ENCODE assay signal across 8 mouse cellular contexts in genomic region chr10:80985970-80986701, GRCm38 (mm10). TPM values are rescaled to one million over a fixed set of nuclear protein-coding genes. Genes with fewer than 3 reads are reported as not detected.
DNase-seq lines count a peak whose midpoint lies in the region; ATAC-seq and TF ChIP-seq lines count a peak whose summit lies in the region.

No protein-coding gene starts in this region.

- H3K9ac ChIP-seq in heart, adult 2 months (ENCODE audit: low read depth, low read length): peak overlapping the region; percentile 27
- H3K9ac ChIP-seq in forebrain, embryonic 16.5 days (replicated peaks; ENCODE audit: low read depth, low read length): no peak overlapping the region
- H3K9ac ChIP-seq in liver, postnatal 0 days (replicated peaks): peak overlapping the region; percentile 61

- WGBS in heart, adult 2 months: 23% methylated on average over 13 of the region's 13 CpGs
- 31% methylated on average over 13 of the region's 13 CpGs for WGBS in forebrain, embryonic 16.5 days
- WGBS in liver, postnatal 0 days (ENCODE audit: insufficient replicate concordance): 25% methylated on average over 13 of the region's 13 CpGs

- no peak for TF ChIP-seq EP300 in heart, adult 2 months (IDR thresholded peaks at IDR 0.05; ENCODE audit: insufficient read depth, low read depth, low read length)
- TF ChIP-seq EP300 in liver, postnatal 0 days (IDR thresholded peaks at IDR 0.05; ENCODE audit: low read depth): no peak

- H3K79me2 ChIP-seq in heart, adult 2 months (replicated peaks; ENCODE audit: control insufficient read depth, insufficient read depth, low read length): no peaks in the 10 kb centered on the region

- TF ChIP-seq CTCF in heart, adult 2 months (IDR thresholded peaks at IDR 0.05): no peak
- TF ChIP-seq CTCF in liver, postnatal 0 days (IDR thresholded peaks at IDR 0.05; ENCODE audit: low read depth): no peak

- peaks cover 6% of the 10 kb centered on the region for H3K4me1 ChIP-seq in heart, adult 2 months (ENCODE audit: control insufficient read depth, insufficient read depth, low read length)
- peaks cover 6% of the 10 kb centered on the region; the same call in 1 of the 2 replicates for H3K4me1 ChIP-seq in forebrain, embryonic 16.5 days (replicated peaks; ENCODE audit: control insufficient read depth, insufficient read depth, low read length)
- peaks cover 25% of the 10 kb centered on the region for H3K4me1 ChIP-seq in liver, postnatal 0 days (ENCODE audit: insufficient read depth)

- DNase-seq in heart, adult 2 months: no peak
- no peak for DNase-seq in heart, postnatal 4 days
- DNase-seq in CD4-positive, CD25-positive, alpha-beta regulatory T cell, adult 2 months (ENCODE audit: low read depth, low spot score): peak; percentile 71
- no peak for DNase-seq in liver, postnatal 0 days
- no peak for DNase-seq in ovary, adult 18-20 months (ENCODE audit: low spot score)
- DNase-seq in embryo, embryonic 10 days (ENCODE audit: low spot score): no peak
- DNase-seq in gastrocnemius, postnatal 14 days: no peak

- ATAC-seq in forebrain, embryonic 16.5 days: no peak
- ATAC-seq in liver, postnatal 0 days: no peak

- H3K36me3 ChIP-seq in heart, adult 2 months (ENCODE audit: control insufficient read depth, insufficient read depth, low read length): no peaks in the 10 kb centered on the region
- H3K36me3 ChIP-seq in forebrain, embryonic 16.5 days (ENCODE audit: control insufficient read depth, insufficient read depth): no peaks in the 10 kb centered on the region
- no peaks in the 10 kb centered on the region for H3K36me3 ChIP-seq in liver, postnatal 0 days (replicated peaks; ENCODE audit: insufficient read depth, low read length)

- intact Hi-C loops in heart, adult 2 months (cut with DNase I): no loop called here
- intact Hi-C loops in gastrocnemius, postnatal 14 days (cut with DNase I; ENCODE audit: low total_unique reads): no loop called here

- H3K27ac ChIP-seq in heart, adult 2 months: no peak overlapping the region
- no peak overlapping the region for H3K27ac ChIP-seq in forebrain, embryonic 16.5 days (ENCODE audit: low read length)
- H3K27ac ChIP-seq in liver, postnatal 0 days (ENCODE audit: low read depth): peak overlapping the region; percentile 81

- TF ChIP-seq POLR2A in heart, adult 2 months (IDR thresholded peaks at IDR 0.05; ENCODE audit: insufficient read depth, low read depth, low read length): no peak

- no peaks in the 10 kb centered on the region for H3K27me3 ChIP-seq in heart, adult 2 months (ENCODE audit: control insufficient read depth, insufficient read depth, low read length)
- peaks cover 24% of the 10 kb centered on the region for H3K27me3 ChIP-seq in forebrain, embryonic 16.5 days (replicated peaks; ENCODE audit: control insufficient read depth, insufficient read depth, low read length)
- no peaks in the 10 kb centered on the region for H3K27me3 ChIP-seq in liver, postnatal 0 days (ENCODE audit: insufficient read depth, low read length)

- peak overlapping the region; percentile 46 for H3K4me3 ChIP-seq in heart, adult 2 months
- H3K4me3 ChIP-seq in forebrain, embryonic 16.5 days (replicated peaks; ENCODE audit: low read length): peak overlapping the region; percentile 8; the same call in 1 of the 2 replicates
- H3K4me3 ChIP-seq in liver, postnatal 0 days (ENCODE audit: low read depth, low read length): peak overlapping the region; percentile 52

- H3K9me3 ChIP-seq in forebrain, embryonic 16.5 days (ENCODE audit: control insufficient read depth, low read length): no peaks in the 10 kb centered on the region
- no peaks in the 10 kb centered on the region for H3K9me3 ChIP-seq in liver, postnatal 0 days (ENCODE audit: low read length)

- H3K4me2 ChIP-seq in forebrain, embryonic 16.5 days (ENCODE audit: low read length): no peak overlapping the region
- H3K4me2 ChIP-seq in liver, postnatal 0 days (ENCODE audit: low read depth, low read length): peak overlapping the region; percentile 85

RNA-seq across cellular contexts. Expression of gene Gng7, which starts 28.6 kb away (rescaled TPM):
- total RNA-seq in heart, adult 2 months (2021): under 1 TPM; 0.50 to 0.63 TPM
- 0.68 and 1.1 TPM in 2 replicates for polyA plus RNA-seq in heart, adult 2 months (2012; rRNA removed)
- under 1 TPM; 0.38 to 0.47 TPM for total RNA-seq in heart, postnatal 4 days (2021)
- polyA plus RNA-seq in forebrain, embryonic 16.5 days (2015; fragmentation: Nextera tagmentation; extraction: Ambion mirVana): 41.0 and 47.4 TPM in 2 replicates
- polyA plus RNA-seq in liver, postnatal 0 days (2015; fragmentation: Nextera tagmentation; extraction: Ambion mirVana): 1.3 TPM in 2 replicates
- total RNA-seq in gastrocnemius, postnatal 14 days (2021): 1 to 10 TPM in 1 of 2 experiments, under 1 TPM in 1; 0.44 to 1.1 TPM

RNA-seq across cellular contexts. Expression of gene Diras1, which starts 39.3 kb away (rescaled TPM):
- not detected for total RNA-seq in heart, adult 2 months (2021)
- 0.04 and 0.06 TPM in 2 replicates for polyA plus RNA-seq in heart, adult 2 months (2012; rRNA removed)
- not detected for total RNA-seq in heart, postnatal 4 days (2021)
- 37.6 and 45.4 TPM in 2 replicates for polyA plus RNA-seq in forebrain, embryonic 16.5 days (2015; fragmentation: Nextera tagmentation; extraction: Ambion mirVana)
- polyA plus RNA-seq in liver, postnatal 0 days (2015; fragmentation: Nextera tagmentation; extraction: Ambion mirVana): not detected in 2 replicates
- total RNA-seq in gastrocnemius, postnatal 14 days (2021): under 1 TPM; 0.24 to 0.72 TPM

RNA-seq across cellular contexts. Expression of gene Slc39a3, which starts 51.1 kb away (rescaled TPM):
- total RNA-seq in heart, adult 2 months (2021): 10 to 100 TPM; 13.9 to 14.4 TPM
- polyA plus RNA-seq in heart, adult 2 months (2012; rRNA removed): 20.5 and 21.9 TPM in 2 replicates
- total RNA-seq in heart, postnatal 4 days (2021): 1 to 10 TPM; 7.6 to 7.8 TPM
- 48.1 and 54.0 TPM in 2 replicates for polyA plus RNA-seq in forebrain, embryonic 16.5 days (2015; fragmentation: Nextera tagmentation; extraction: Ambion mirVana)
- 4.6 and 4.7 TPM in 2 replicates for polyA plus RNA-seq in liver, postnatal 0 days (2015; fragmentation: Nextera tagmentation; extraction: Ambion mirVana)
- 10 to 100 TPM; 11.3 to 11.9 TPM for total RNA-seq in gastrocnemius, postnatal 14 days (2021)

RNA-seq across cellular contexts. Expression of gene Gadd45b, which starts 56.3 kb away (rescaled TPM):
- 10 to 100 TPM; 10.9 to 13.9 TPM for total RNA-seq in heart, adult 2 months (2021)
- polyA plus RNA-seq in heart, adult 2 months (2012; rRNA removed): 10.0 and 10.1 TPM in 2 replicates
- total RNA-seq in heart, postnatal 4 days (2021): 1 to 10 TPM; 6.4 to 9.5 TPM
- polyA plus RNA-seq in forebrain, embryonic 16.5 days (2015; fragmentation: Nextera tagmentation; extraction: Ambion mirVana): 5.8 and 7.0 TPM in 2 replicates
- 17.3 and 18.7 TPM in 2 replicates for polyA plus RNA-seq in liver, postnatal 0 days (2015; fragmentation: Nextera tagmentation; extraction: Ambion mirVana)
- 10 to 100 TPM; 21.5 to 28.7 TPM for total RNA-seq in gastrocnemius, postnatal 14 days (2021)
